Mouse (Mus musculus): ENCODE measurements around the gene Cnnm2.

DNA sequence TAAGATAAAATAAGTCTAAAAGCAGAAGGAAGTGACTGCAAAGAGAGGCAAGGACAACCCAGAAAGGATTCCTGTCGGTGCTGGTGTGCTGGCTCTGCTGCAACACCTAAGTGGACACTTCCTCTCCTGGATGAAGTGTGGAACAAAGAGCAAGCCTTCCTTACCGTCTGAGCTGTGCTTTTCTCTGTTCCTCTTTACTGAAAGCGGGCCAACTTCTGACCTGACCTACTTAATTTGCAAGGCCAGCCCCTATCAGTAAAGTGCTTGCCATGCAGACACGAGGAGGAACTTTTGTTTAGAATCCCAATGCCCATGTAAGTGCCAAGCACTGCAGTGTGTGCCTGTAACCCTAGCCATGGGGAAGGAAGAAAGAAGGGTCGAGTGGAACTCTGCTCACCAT, 137.9 kb downstream of the Cnnm2 start:
- no peak for TF ChIP-seq CTCF (IDR thresholded peaks at IDR 0.05; ENCODE audit: low read depth, low read length)
- TF ChIP-seq POLR2A (IDR thresholded peaks at IDR 0.05; ENCODE audit: extremely low read depth, insufficient read depth, low read length) = no peak
